Mouse (Mus musculus): ENCODE data around the gene Gsdme. TPM values are rescaled to one million over a fixed set of nuclear protein-coding genes. Genes with fewer than 3 reads are reported as not detected.

Gene Gsdme
- polyA plus RNA-seq, 2 experiments, result 4.7 to 34.3 TPM

GRCm38 (mm10) chr6:50291650-50292049, 28.0 kb upstream of the Gsdme start:
- Histone ChIP-seq H3K4me2 (replicated peaks; ENCODE audit: low read depth, low read length, severe bottlenecking) (no peak overlapping the region), H3K9me3 (ENCODE audit: control insufficient read depth, low read length) (no peaks in the 10 kb centered on the region), H3K9ac (ENCODE audit: low read depth, low read length, severe bottlenecking) (no peak overlapping the region), H3K4me3 (replicated peaks; ENCODE audit: low read length) (no peak overlapping the region), H3K4me1 (ENCODE audit: control insufficient read depth, insufficient read depth, low read length) (no peaks in the 10 kb centered on the region), H3K27ac (replicated peaks; ENCODE audit: low read depth, low read length) (no peak overlapping the region), H3K36me3 (ENCODE audit: control insufficient read depth, insufficient read depth, low read length) (no peaks in the 10 kb centered on the region), H3K27me3 (ENCODE audit: control insufficient read depth, insufficient read depth, low read length) (no peaks in the 10 kb centered on the region)
- 90% methylated on average over 4 of the region's 4 CpGs for WGBS
- ATAC-seq (ENCODE audit: low FRiP score, low read depth), result no peak
- no peak for DNase-seq (ENCODE audit: low spot score)
- TF ChIP-seq POLR2A (IDR thresholded peaks at IDR 0.05; ENCODE audit: borderline replicate concordance, extremely low read depth, insufficient read depth, insufficient read length), result no peak

- no peak for TF ChIP-seq POLR2A (IDR thresholded peaks at IDR 0.05; ENCODE audit: borderline replicate concordance, extremely low read depth, insufficient read depth, insufficient read length)
- Histone ChIP-seq H3K9ac (ENCODE audit: low read depth, low read length, severe bottlenecking) (no peak overlapping the region), H3K9me3 (ENCODE audit: control insufficient read depth, low read length) (no peaks in the 10 kb centered on the region), H3K27me3 (ENCODE audit: control insufficient read depth, insufficient read depth, low read length) (no peaks in the 10 kb centered on the region), H3K4me3 (replicated peaks; ENCODE audit: low read length) (no peak overlapping the region), H3K36me3 (ENCODE audit: control insufficient read depth, insufficient read depth, low read length) (no peaks in the 10 kb centered on the region), H3K4me2 (replicated peaks; ENCODE audit: low read depth, low read length, severe bottlenecking) (no peak overlapping the region), H3K4me1 (ENCODE audit: control insufficient read depth, insufficient read depth, low read length) (no peaks in the 10 kb centered on the region), H3K27ac (replicated peaks; ENCODE audit: low read depth, low read length) (no peak overlapping the region)
- ATAC-seq (ENCODE audit: low FRiP score, low read depth) (no peak), DNase-seq (ENCODE audit: low spot score) (no peak)
- 48% methylated on average over 3 of the region's 3 CpGs for WGBS
Measured at GRCm38 (mm10) chr6:50286881-50287280, 23.2 kb upstream of the Gsdme start.

DNA sequence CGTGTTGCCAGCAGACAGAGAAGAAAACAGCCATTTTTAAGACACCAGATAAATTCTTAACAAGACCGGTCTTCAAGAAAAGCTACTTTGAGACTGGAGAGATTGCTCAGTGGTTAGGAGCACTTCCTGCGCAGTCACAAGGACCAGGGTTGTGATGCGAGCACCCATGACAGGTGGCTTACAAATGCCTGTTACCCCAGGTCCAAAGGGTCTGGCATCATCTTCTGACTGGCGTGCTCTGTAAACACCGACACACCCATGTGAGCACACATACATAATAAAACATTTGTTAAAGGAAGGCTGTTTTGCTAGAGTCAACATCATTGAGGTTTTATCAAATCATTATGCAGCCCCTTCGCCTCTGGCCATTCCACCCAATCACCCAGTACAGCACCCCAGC, 16.0 kb upstream of the Gsdme start:
- ATAC-seq (ENCODE audit: low FRiP score, low read depth), result no peak
- Histone ChIP-seq H3K9ac (ENCODE audit: low read depth, low read length, severe bottlenecking) (no peak overlapping the region), H3K27me3 (ENCODE audit: control insufficient read depth, insufficient read depth, low read length) (no peaks in the 10 kb centered on the region), H3K4me3 (replicated peaks; ENCODE audit: low read length) (no peak overlapping the region), H3K4me2 (replicated peaks; ENCODE audit: low read depth, low read length, severe bottlenecking) (no peak overlapping the region), H3K9me3 (ENCODE audit: control insufficient read depth, low read length) (no peaks in the 10 kb centered on the region), H3K27ac (replicated peaks; ENCODE audit: low read depth, low read length) (no peak overlapping the region), H3K4me1 (ENCODE audit: control insufficient read depth, insufficient read depth, low read length) (no peaks in the 10 kb centered on the region), H3K36me3 (ENCODE audit: control insufficient read depth, insufficient read depth, low read length) (no peaks in the 10 kb centered on the region)
- TF ChIP-seq POLR2A (IDR thresholded peaks at IDR 0.05; ENCODE audit: borderline replicate concordance, extremely low read depth, insufficient read depth, insufficient read length), result no peak
- no peak for DNase-seq (ENCODE audit: low spot score)
- 91% methylated on average over 7 of the region's 7 CpGs for WGBS

DNA sequence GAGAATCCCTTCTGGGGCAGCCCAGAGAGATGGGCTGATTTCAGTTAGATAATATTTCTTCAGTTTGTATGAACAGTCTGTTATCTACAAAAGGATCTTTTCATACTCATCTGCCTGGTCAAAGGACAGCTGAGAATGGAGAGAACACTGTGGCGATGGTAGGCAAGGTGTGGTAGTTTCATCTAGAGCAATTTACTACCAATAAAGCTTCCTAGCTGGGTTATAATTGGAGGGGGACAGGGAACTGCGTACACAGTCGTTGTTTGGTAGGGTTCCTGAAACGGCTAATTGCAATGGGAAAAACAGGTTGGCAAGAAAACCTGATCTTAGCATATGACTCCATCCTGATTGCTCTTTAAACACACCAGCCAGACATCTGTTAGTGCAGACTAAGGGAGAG, 10.3 kb upstream of the Gsdme start:
- TF ChIP-seq POLR2A (IDR thresholded peaks at IDR 0.05; ENCODE audit: borderline replicate concordance, extremely low read depth, insufficient read depth, insufficient read length), result no peak
- Histone ChIP-seq H3K27me3 (ENCODE audit: control insufficient read depth, insufficient read depth, low read length) (no peaks in the 10 kb centered on the region), H3K9ac (ENCODE audit: low read depth, low read length, severe bottlenecking) (no peak overlapping the region), H3K4me2 (replicated peaks; ENCODE audit: low read depth, low read length, severe bottlenecking) (no peak overlapping the region), H3K9me3 (ENCODE audit: control insufficient read depth, low read length) (no peaks in the 10 kb centered on the region), H3K4me3 (replicated peaks; ENCODE audit: low read length) (no peak overlapping the region), H3K4me1 (ENCODE audit: control insufficient read depth, insufficient read depth, low read length) (no peaks in the 10 kb centered on the region), H3K36me3 (ENCODE audit: control insufficient read depth, insufficient read depth, low read length) (no peaks in the 10 kb centered on the region), H3K27ac (replicated peaks; ENCODE audit: low read depth, low read length) (no peak overlapping the region)
- DNase-seq (ENCODE audit: low spot score) (no peak), ATAC-seq (ENCODE audit: low FRiP score, low read depth) (no peak)
- WGBS, result 48% methylated on average over 4 of the region's 4 CpGs

- H3K36me3 ChIP-seq (ENCODE audit: control insufficient read depth, insufficient read depth, low read length), result no peaks in the 10 kb centered on the region
- H3K4me3 ChIP-seq (replicated peaks; ENCODE audit: low read length), result no peak overlapping the region
- no peak overlapping the region for H3K27ac ChIP-seq (replicated peaks; ENCODE audit: low read depth, low read length)
- H3K4me2 ChIP-seq (replicated peaks; ENCODE audit: low read depth, low read length, severe bottlenecking), result no peak overlapping the region
- no peaks in the 10 kb centered on the region for H3K4me1 ChIP-seq (ENCODE audit: control insufficient read depth, insufficient read depth, low read length)
- H3K27me3 ChIP-seq (ENCODE audit: control insufficient read depth, insufficient read depth, low read length), result no peaks in the 10 kb centered on the region
- 70% methylated on average over 1 of the region's 1 CpGs for whole genome bisulfite sequencing
- no peak overlapping the region for H3K9ac ChIP-seq (ENCODE audit: low read depth, low read length, severe bottlenecking)
- DNase-seq (ENCODE audit: low spot score) (no peak), ATAC-seq (ENCODE audit: low FRiP score, low read depth) (no peak)
- no peaks in the 10 kb centered on the region for H3K9me3 ChIP-seq (ENCODE audit: control insufficient read depth, low read length)
- no peak for TF ChIP-seq POLR2A (IDR thresholded peaks at IDR 0.05; ENCODE audit: borderline replicate concordance, extremely low read depth, insufficient read depth, insufficient read length)
Measured at GRCm38 (mm10) chr6:50273416-50273815, 9.8 kb upstream of the Gsdme start.

DNA sequence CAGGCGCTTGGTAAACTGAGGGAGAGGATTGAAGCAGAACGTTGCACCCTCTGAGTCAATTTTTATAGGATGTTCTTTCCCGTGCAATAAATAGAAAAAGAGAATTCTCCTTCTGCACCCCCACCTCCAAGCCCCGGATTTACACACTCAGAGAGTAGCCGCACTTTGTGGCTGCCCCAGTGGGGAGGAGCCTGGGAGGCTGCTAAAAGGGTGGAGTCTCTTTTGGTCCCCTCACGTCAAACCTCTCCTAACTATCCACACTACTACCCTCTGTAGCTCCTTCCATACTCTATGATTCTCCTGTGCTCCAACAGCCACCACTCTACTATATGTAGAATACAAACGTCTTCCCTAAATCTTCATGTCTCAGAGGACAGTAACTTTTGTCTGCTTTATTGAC, 1.4 kb downstream of the Gsdme start:
- H3K27me3 ChIP-seq (ENCODE audit: control insufficient read depth, insufficient read depth, low read length), result no peaks in the 10 kb centered on the region
- peak overlapping the region; percentile 53 for H3K4me3 ChIP-seq (replicated peaks; ENCODE audit: low read length)
- no peak for TF ChIP-seq POLR2A (IDR thresholded peaks at IDR 0.05; ENCODE audit: borderline replicate concordance, extremely low read depth, insufficient read depth, insufficient read length)
- H3K4me1 ChIP-seq (ENCODE audit: control insufficient read depth, insufficient read depth, low read length), result peaks cover 6% of the 10 kb centered on the region; the same call in 1 of the 2 replicates
- peak overlapping the region; percentile 72 for H3K9ac ChIP-seq (ENCODE audit: low read depth, low read length, severe bottlenecking)
- DNase-seq (ENCODE audit: low spot score) (no peak), ATAC-seq (ENCODE audit: low FRiP score, low read depth) (no peak)
- no peaks in the 10 kb centered on the region for H3K36me3 ChIP-seq (ENCODE audit: control insufficient read depth, insufficient read depth, low read length)
- no peaks in the 10 kb centered on the region for H3K9me3 ChIP-seq (ENCODE audit: control insufficient read depth, low read length)
- WGBS, result 25% methylated on average over 7 of the region's 7 CpGs
- H3K27ac ChIP-seq (replicated peaks; ENCODE audit: low read depth, low read length), result no peak overlapping the region
- peak overlapping the region; percentile 80 for H3K4me2 ChIP-seq (replicated peaks; ENCODE audit: low read depth, low read length, severe bottlenecking)
